Mouse (Mus musculus) small intestine, adult 2 months (tissue): ENCODE measurements around the gene Fbln2. TPM values are rescaled to one million over a fixed set of nuclear protein-coding genes. Genes with fewer than 3 reads are reported as not detected.
A peak's percentile ranks its signal among the peaks of the same experiment; 100 is the strongest.

ENCODE experiments used
- H3K27ac ChIP-seq: fragments of 200-500 bp; 2 replicates; pipeline ENCODE4 v1.5.1; 2012; ENCODE audit warnings: low read depth, low read length, control low read depth, inconsistent platforms; ENCODE audit not compliant: insufficient read depth
- H3K27me3 ChIP-seq: fragments of 200-500 bp; 2 replicates; pipeline ENCODE4 v1.6.1; 2012; ENCODE audit warnings: mild to moderate bottlenecking, moderate library complexity, low read length, inconsistent platforms; ENCODE audit not compliant: control insufficient read depth, insufficient read depth
- H3K36me3 ChIP-seq: fragments of 200-500 bp; 2 replicates; pipeline ENCODE4 v1.6.1; 2012; ENCODE audit warnings: mild to moderate bottlenecking, low read length, control low read depth, inconsistent platforms; ENCODE audit not compliant: control insufficient read depth, insufficient read depth
- H3K4me1 ChIP-seq: fragments of 200-500 bp; 2 replicates; pipeline ENCODE4 v1.6.1; 2012; ENCODE audit warnings: low read length, inconsistent platforms, mixed read lengths; ENCODE audit not compliant: control insufficient read depth, insufficient read depth, insufficient read length
- H3K4me3 ChIP-seq: fragments of 200-500 bp; 2 replicates; pipeline ENCODE4 v1.5.1; 2012; ENCODE audit warnings: low read depth, mild to moderate bottlenecking, control low read depth, inconsistent platforms, low read length, moderate library complexity
- CTCF ChIP-seq: fragments of 200-500 bp; IDR thresholded peaks from 2 replicates; pipeline ENCODE4 v1.5.1; 2012; ENCODE audit warnings: low read depth, mild to moderate bottlenecking, control low read depth, inconsistent platforms, low read length, moderate library complexity, mixed read lengths; ENCODE audit not compliant: insufficient replicate concordance, insufficient read length; ENCODE audit errors: extremely low read depth
- POLR2A ChIP-seq: fragments of 200-500 bp; IDR thresholded peaks from 2 replicates; pipeline ENCODE4 v1.6.1; 2012; ENCODE audit warnings: low read depth, mild to moderate bottlenecking, control low read depth, inconsistent platforms, low read length, moderate library complexity
- WGBS: fragments of 180-500 bp; shearing (Covaris S2); methylation state at CpG from one replicate; pipeline ENCODE4 v1.1.7; 2018; 5-methylcytosine and 5-hydroxymethylcytosine counted together
- polyA plus RNA-seq: library from polyadenylated mRNA; depleted of rRNA; stranded (reverse); fragments of >200 nt; gene quantifications from 2 replicates; pipeline ENCODE4 v1.2.3, GENCODE M21; 2012

Gene Fbln2
- polyA plus RNA-seq, 1 experiment: 19.6 TPM

DNA sequence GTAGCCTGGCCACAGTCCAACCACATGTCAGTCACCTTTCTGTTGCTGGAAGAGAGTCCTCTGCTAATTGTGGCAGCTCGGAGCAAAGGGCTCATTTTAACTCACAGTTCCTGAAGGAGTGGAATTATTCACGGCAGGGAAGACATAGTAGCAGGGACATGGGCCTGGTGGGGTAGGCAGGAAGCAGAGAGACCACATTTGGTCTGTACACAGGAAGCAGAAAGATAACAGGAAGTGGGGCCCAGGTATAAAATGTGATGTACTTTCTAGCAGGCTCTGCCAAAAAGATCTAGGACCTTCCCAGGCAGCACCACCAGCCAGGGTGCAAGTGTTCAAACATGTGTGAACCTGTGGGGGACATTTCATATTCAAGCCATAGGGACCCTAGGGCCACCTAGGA is 39.9 kb upstream of the Fbln2 start:
- WGBS: 60% methylated on average over 2 of the region's 2 CpGs
- no peaks in the 10 kb centered on the region for H3K4me1 ChIP-seq
- TF ChIP-seq POLR2A: no peak
- no peak for TF ChIP-seq CTCF
- H3K27me3 ChIP-seq: no peaks in the 10 kb centered on the region
- H3K4me3 ChIP-seq: no peak overlapping the region
- H3K36me3 ChIP-seq: peaks cover 33% of the 10 kb centered on the region
- H3K27ac ChIP-seq: no peak overlapping the region

DNA sequence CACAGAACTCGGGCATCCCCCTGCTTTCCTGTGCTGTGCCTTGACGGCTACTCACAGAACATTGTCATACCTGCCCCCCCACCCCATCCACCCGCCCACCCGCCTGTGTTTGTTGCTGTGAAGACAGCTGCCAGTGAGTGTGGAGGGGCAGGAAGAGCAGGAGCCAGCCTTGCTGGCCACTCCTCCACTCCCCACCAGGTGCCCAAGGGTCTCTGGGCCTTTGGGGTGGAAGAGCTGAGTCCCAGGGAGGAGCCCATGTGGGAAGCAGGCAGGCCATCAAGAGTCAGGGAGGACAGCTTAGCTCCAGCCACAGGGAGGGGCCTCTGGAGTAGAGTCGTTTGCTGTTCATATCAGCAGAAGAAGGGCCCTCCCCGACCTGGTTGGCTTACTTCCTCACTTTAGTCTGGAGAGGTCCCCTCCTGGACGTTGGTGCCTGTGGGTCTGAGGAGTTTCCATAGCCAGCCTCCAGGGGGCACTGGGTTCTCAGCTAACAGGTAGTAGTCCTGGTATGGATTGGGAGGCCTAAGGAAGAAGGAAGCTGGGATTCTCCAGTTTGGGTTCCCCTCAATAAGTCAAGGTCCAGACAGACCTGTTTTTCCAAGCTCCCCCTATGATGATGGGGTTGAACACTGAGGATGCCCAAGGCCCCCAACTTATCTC is 38.9 kb upstream of the Fbln2 start:
- 49% methylated on average over 7 of the region's 7 CpGs for WGBS
- Histone ChIP-seq H3K4me1 (no peaks in the 10 kb centered on the region), H3K27ac (no peak overlapping the region), H3K36me3 (peaks cover 30% of the 10 kb centered on the region), H3K27me3 (no peaks in the 10 kb centered on the region), H3K4me3 (no peak overlapping the region)
- TF ChIP-seq POLR2A: no peak
- peak; percentile 38; the same call in 1 of the 2 replicates for TF ChIP-seq CTCF

- WGBS: 81% methylated on average over 3 of the region's 3 CpGs
- Histone ChIP-seq H3K27me3 (no peaks in the 10 kb centered on the region), H3K4me1 (no peaks in the 10 kb centered on the region), H3K36me3 (peaks cover 25% of the 10 kb centered on the region), H3K4me3 (no peak overlapping the region), H3K27ac (no peak overlapping the region)
- no peak for TF ChIP-seq POLR2A
- TF ChIP-seq CTCF: no peak
These were observed 38.0 kb upstream of the Fbln2 start for GRCm38 (mm10) chr6:91174211-91174610.

- H3K4me3 ChIP-seq: no peak overlapping the region
- H3K36me3 ChIP-seq: no peaks in the 10 kb centered on the region
- TF ChIP-seq CTCF (no peak), POLR2A (no peak)
- 57% methylated on average over 9 of the region's 9 CpGs for WGBS
- H3K4me1 ChIP-seq: no peaks in the 10 kb centered on the region
- H3K27ac ChIP-seq: no peak overlapping the region
- H3K27me3 ChIP-seq: no peaks in the 10 kb centered on the region
These were observed 31.5 kb upstream of the Fbln2 start for GRCm38 (mm10) chr6:91180767-91181171.

DNA sequence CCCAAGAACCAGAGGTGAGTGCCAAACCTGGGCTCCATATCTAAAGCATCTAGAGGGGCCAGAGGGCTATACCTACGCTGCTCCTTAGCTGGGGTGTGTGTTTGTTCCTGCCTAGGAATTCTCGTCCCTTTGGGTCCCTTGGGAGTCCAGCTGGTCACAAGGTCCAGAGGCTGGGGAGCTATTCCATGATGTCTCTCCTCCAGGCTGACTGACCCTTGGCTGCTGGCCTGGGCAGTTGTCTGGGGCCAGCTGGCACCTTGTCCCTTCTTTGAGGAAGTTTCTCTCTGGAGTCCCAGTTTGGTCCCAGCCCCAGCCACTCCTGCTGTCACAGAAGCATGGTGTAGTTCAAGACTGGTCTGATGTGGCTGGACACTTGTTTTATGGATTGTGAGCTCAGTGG is 30.9 kb upstream of the Fbln2 start:
- 63% methylated on average over 2 of the region's 2 CpGs for WGBS
- H3K36me3 ChIP-seq: no peaks in the 10 kb centered on the region
- no peak for TF ChIP-seq POLR2A
- no peak for TF ChIP-seq CTCF
- no peak overlapping the region for H3K27ac ChIP-seq
- no peaks in the 10 kb centered on the region for H3K4me1 ChIP-seq
- no peak overlapping the region for H3K4me3 ChIP-seq
- H3K27me3 ChIP-seq: no peaks in the 10 kb centered on the region

DNA sequence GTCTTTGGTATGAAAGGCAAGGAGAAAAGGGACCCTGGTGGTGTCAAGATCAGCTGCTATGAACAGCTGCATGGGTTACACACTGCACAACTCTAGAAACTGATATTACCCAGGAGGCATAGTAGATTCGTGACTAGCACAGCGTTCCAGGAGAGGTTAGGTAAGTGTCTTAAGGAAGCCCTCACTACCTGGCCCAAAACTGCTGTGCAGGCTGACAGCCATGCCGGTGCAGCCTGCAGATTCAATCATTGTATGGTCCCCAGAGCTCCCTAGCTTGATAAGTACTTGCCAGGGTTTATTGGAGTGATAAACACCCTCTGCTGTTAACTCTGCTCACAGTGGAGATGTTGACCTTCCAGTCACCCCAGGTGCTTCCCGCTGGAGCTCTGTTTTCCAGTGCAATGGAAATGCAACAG is 30.2 kb upstream of the Fbln2 start:
- Histone ChIP-seq H3K4me3 (no peak overlapping the region), H3K36me3 (no peaks in the 10 kb centered on the region), H3K4me1 (no peaks in the 10 kb centered on the region), H3K27ac (no peak overlapping the region), H3K27me3 (no peaks in the 10 kb centered on the region)
- TF ChIP-seq POLR2A (no peak), CTCF (no peak)
- 39% methylated on average over 4 of the region's 4 CpGs for WGBS

DNA sequence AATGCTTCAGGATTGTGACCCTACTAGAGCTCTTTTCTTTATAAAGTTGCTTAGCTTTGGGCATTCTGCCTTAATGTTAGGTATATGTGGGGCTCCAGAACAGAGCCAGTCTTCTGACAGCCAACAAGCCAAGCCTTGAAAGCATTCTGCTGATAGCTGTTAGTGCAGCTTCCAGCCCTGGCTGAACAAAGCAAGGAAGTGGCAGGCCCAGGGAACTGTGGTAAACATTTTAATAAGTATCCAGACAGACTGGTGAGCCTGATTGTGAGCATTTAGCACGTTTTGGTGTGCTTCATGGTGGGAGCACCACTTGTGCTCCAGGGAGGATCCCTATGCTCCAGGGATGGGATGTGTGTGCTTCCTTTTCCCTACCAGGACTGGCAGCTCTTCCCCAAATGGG is 29.2 kb upstream of the Fbln2 start:
- Histone ChIP-seq H3K27ac (no peak overlapping the region), H3K4me1 (no peaks in the 10 kb centered on the region), H3K36me3 (no peaks in the 10 kb centered on the region), H3K27me3 (no peaks in the 10 kb centered on the region), H3K4me3 (no peak overlapping the region)
- WGBS: 31% methylated on average over 1 of the region's 1 CpGs
- TF ChIP-seq POLR2A (no peak), CTCF (no peak)
